Mouse (Mus musculus) myocyte (in vitro differentiated cells): ENCODE results near the gene Ktn1. TPM values are rescaled to one million over a fixed set of nuclear protein-coding genes. Genes with fewer than 3 reads are reported as not detected.

Source experiments
- H3K27me3 ChIP-seq: one replicate; pipeline ENCODE4 v1.6.1; 2011; ENCODE audit not compliant: control insufficient read depth, insufficient read depth, insufficient read length
- H3K36me3 ChIP-seq: one replicate; pipeline ENCODE4 v1.6.1; 2011; ENCODE audit not compliant: control insufficient read depth, insufficient read depth
- H3K4me2 ChIP-seq: one replicate; pipeline ENCODE4 v1.6.1; 2011; ENCODE audit warnings: low read depth, control low read depth
- H3K4me3 ChIP-seq: one replicate; pipeline ENCODE4 v1.5.1; 2011; ENCODE audit warnings: mild to moderate bottlenecking, control low read depth, moderate library complexity
- H3K79me2 ChIP-seq: one replicate; pipeline ENCODE4 v1.6.1; 2011; ENCODE audit not compliant: control insufficient read depth, insufficient read depth
- H3ac ChIP-seq: one replicate; pipeline ENCODE4 v1.6.1; 2011; ENCODE audit not compliant: control insufficient read depth, insufficient read length
- CEBPB ChIP-seq: IDR thresholded peaks from 2 replicates; pipeline ENCODE4 v1.6.1; 2011; ENCODE audit warnings: mild to moderate bottlenecking, moderate library complexity; ENCODE audit not compliant: poor library complexity, insufficient read depth, severe bottlenecking
- E2F4 ChIP-seq: IDR thresholded peaks from one replicate; pipeline ENCODE4 v1.6.1; 2011; ENCODE audit warnings: mild to moderate bottlenecking, control low read depth, moderate library complexity; ENCODE audit not compliant: insufficient read depth
- MAX ChIP-seq: IDR thresholded peaks from one replicate; pipeline ENCODE4 v1.6.1; 2011; ENCODE audit warnings: low read depth, mild to moderate bottlenecking, control low read depth
- MYOD1 ChIP-seq, 3 experiments: IDR thresholded peaks; one replicate each; pipeline ENCODE4 v1.6.1; 2011; ENCODE audit warnings: control low read depth in 2 of 3, low read depth in 2 of 3, mild to moderate bottlenecking in 2 of 3, moderate library complexity in 1 of 3; ENCODE audit not compliant: insufficient read length in 2 of 3, control insufficient read depth in 1 of 3
- MYOG ChIP-seq, 3 experiments: IDR thresholded peaks; one replicate each; pipeline ENCODE4 v1.6.1; 2011; ENCODE audit warnings: control low read depth in 2 of 3, low read depth in 2 of 3, mild to moderate bottlenecking in 2 of 3; ENCODE audit not compliant: insufficient read length in 2 of 3, control insufficient read depth in 1 of 3, insufficient read depth in 1 of 3
- POLR2A ChIP-seq: IDR thresholded peaks from one replicate; pipeline ENCODE4 v1.6.1; 2011; ENCODE audit warnings: low read depth, mild to moderate bottlenecking, control low read depth, moderate library complexity; ENCODE audit not compliant: insufficient read length
- POLR2AphosphoS2 ChIP-seq: IDR thresholded peaks from one replicate; pipeline ENCODE4 v1.6.1; 2011; ENCODE audit warnings: low read depth, control low read depth; ENCODE audit not compliant: insufficient read length
- REST ChIP-seq: IDR thresholded peaks from one replicate; pipeline ENCODE4 v1.6.1; 2011; ENCODE audit warnings: mild to moderate bottlenecking, control low read depth, moderate library complexity; ENCODE audit not compliant: insufficient read depth, insufficient read length
- SRF ChIP-seq: IDR thresholded peaks from one replicate; pipeline ENCODE4 v1.6.1; 2011; ENCODE audit warnings: low read depth; ENCODE audit not compliant: control insufficient read depth, insufficient read length
- TCF12 ChIP-seq: IDR thresholded peaks from one replicate; pipeline ENCODE4 v1.6.1; 2011; ENCODE audit warnings: mild to moderate bottlenecking, control low read depth; ENCODE audit not compliant: poor library complexity, insufficient read depth, severe bottlenecking
- TCF3 ChIP-seq: IDR thresholded peaks from one replicate; pipeline ENCODE4 v1.6.1; 2011; ENCODE audit warnings: low read depth, control low read depth; ENCODE audit not compliant: insufficient read length
- USF1 ChIP-seq: IDR thresholded peaks from one replicate; pipeline ENCODE4 v1.6.1; 2011; ENCODE audit warnings: low read depth, mild to moderate bottlenecking, control low read depth, moderate library complexity
- polyA plus RNA-seq: library from polyadenylated mRNA; unstranded; fragments of >200 nt; fragmentation: generic; extraction: Trizol; gene quantifications from one replicate; pipeline ENCODE4 v1.2.1, GENCODE M21; 2012; ENCODE audit warnings: missing spikeins

Ktn1 gene
- polyA plus RNA-seq, 1 experiment = 16.8 TPM

- no peaks in the 10 kb centered on the region for H3K27me3 ChIP-seq
- H3K4me2 ChIP-seq = no peak overlapping the region
- H3K36me3 ChIP-seq = no peaks in the 10 kb centered on the region
- TF ChIP-seq MAX = no peak
- TF ChIP-seq REST = no peak
- no peaks in the 10 kb centered on the region for H3K79me2 ChIP-seq
- no peak overlapping the region for H3K4me3 ChIP-seq
- H3ac ChIP-seq = no peak overlapping the region
These were observed 118.1 kb downstream of the Ktn1 start for GRCm38 (mm10) chr14:47766373-47766772.

DNA sequence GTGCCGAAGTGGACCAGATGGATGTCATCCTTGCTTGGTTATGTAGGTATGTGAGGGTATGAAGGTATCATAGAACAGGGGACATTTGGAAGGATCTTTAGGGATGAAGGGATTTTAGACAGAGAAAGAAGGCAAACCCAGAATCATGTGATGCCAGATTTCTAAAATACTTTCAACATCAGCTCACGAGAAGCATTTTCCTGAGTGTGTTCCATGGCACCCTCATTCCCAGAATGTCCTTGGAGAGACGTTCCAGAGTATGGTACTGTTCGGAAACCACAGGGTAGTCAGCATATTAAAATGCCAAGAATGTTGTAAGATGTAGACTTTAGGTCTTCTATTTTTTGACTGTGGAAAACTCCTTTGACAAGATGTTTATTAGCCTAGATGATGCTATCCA is 123.2 kb downstream of the Ktn1 start:
- Histone ChIP-seq H3K79me2 (no peaks in the 10 kb centered on the region), H3ac (no peak overlapping the region)
- TF ChIP-seq MAX (no peak), TCF12 (no peak), USF1 (no peak), MYOD1 (IDR thresholded peaks at IDR 0.05; ENCODE audit: control insufficient read depth in 1 of 3, insufficient read length in 2 of 3, low read depth in 2 of 3) (no peak), TCF3 (no peak), SRF (no peak), POLR2AphosphoS2 (no peak), E2F4 (no peak), REST (no peak), CEBPB (no peak), POLR2A (no peak)

GRCm38 (mm10) chr14:47775543-47775942 is 127.3 kb downstream of the Ktn1 start:
- no peaks in the 10 kb centered on the region for H3K27me3 ChIP-seq
- H3K36me3 ChIP-seq = no peaks in the 10 kb centered on the region
- H3ac ChIP-seq = no peak overlapping the region
- no peak overlapping the region for H3K4me3 ChIP-seq
- TF ChIP-seq CEBPB = no peak
- no peaks in the 10 kb centered on the region for H3K79me2 ChIP-seq
- H3K4me2 ChIP-seq = no peak overlapping the region

More for the DNA sequence above, 123.2 kb downstream of the Ktn1 start:
- no peak overlapping the region for H3K4me3 ChIP-seq
- no peak overlapping the region for H3K4me2 ChIP-seq
- H3K27me3 ChIP-seq = no peaks in the 10 kb centered on the region
- H3K36me3 ChIP-seq = no peaks in the 10 kb centered on the region

- no peak overlapping the region for H3ac ChIP-seq
- no peak overlapping the region for H3K4me3 ChIP-seq
- TF ChIP-seq USF1 = no peak
- no peak for TF ChIP-seq POLR2AphosphoS2
- TF ChIP-seq MYOD1 (IDR thresholded peaks at IDR 0.05; ENCODE audit: control insufficient read depth in 1 of 3, insufficient read length in 2 of 3, low read depth in 2 of 3) = no peak
- no peak for TF ChIP-seq CEBPB
- no peak for TF ChIP-seq SRF
- TF ChIP-seq REST = no peak
- no peak for TF ChIP-seq POLR2A
- no peak for TF ChIP-seq E2F4
- TF ChIP-seq MYOG (IDR thresholded peaks at IDR 0.05; ENCODE audit: control insufficient read depth in 1 of 3, insufficient read depth in 1 of 3, insufficient read length in 2 of 3, low read depth in 2 of 3) = no peak
- no peak for TF ChIP-seq MAX
- TF ChIP-seq TCF3 = no peak
- TF ChIP-seq TCF12 = no peak
These were observed 128.2 kb downstream of the Ktn1 start for GRCm38 (mm10) chr14:47776260-47777035.

GRCm38 (mm10) chr14:47786112-47786511 is 137.9 kb downstream of the Ktn1 start:
- Histone ChIP-seq H3ac (no peak overlapping the region), H3K36me3 (no peaks in the 10 kb centered on the region), H3K4me3 (no peak overlapping the region), H3K79me2 (no peaks in the 10 kb centered on the region), H3K27me3 (no peaks in the 10 kb centered on the region), H3K4me2 (no peak overlapping the region)
- TF ChIP-seq REST (no peak), POLR2A (no peak), MAX (no peak), E2F4 (no peak), CEBPB (no peak), TCF3 (no peak), TCF12 (no peak), POLR2AphosphoS2 (no peak), MYOD1 (IDR thresholded peaks at IDR 0.05; ENCODE audit: control insufficient read depth in 1 of 3, insufficient read length in 2 of 3, low read depth in 2 of 3) (no peak), SRF (no peak), MYOG (IDR thresholded peaks at IDR 0.05; ENCODE audit: control insufficient read depth in 1 of 3, insufficient read depth in 1 of 3, insufficient read length in 2 of 3, low read depth in 2 of 3) (no peak), USF1 (no peak)

More at GRCm38 (mm10) chr14:47776260-47777035, 128.2 kb downstream of the Ktn1 start:
- no peak overlapping the region for H3K4me2 ChIP-seq
- H3K79me2 ChIP-seq = no peaks in the 10 kb centered on the region
- H3K36me3 ChIP-seq = no peaks in the 10 kb centered on the region
- no peaks in the 10 kb centered on the region for H3K27me3 ChIP-seq

Other genes with a start within 250 kb of the Ktn1 start
- 16.3 TPM for gene Dlgap5, start 230.0 kb upstream of the Ktn1 start, polyA plus RNA-seq
- 10.7 TPM for gene Fbxo34, start 198.0 kb upstream of the Ktn1 start, polyA plus RNA-seq
- 4.2 TPM for gene Atg14, start 77.8 kb upstream of the Ktn1 start, polyA plus RNA-seq